Mouse (Mus musculus) cerebellum, postnatal 4 days (tissue): Measurements from ENCODE around the gene Ppfia3.

Source experiments
- DNase-seq, 2 experiments: peaks; one replicate each; pipeline ENCODE4 v3.0.0; 2022; ENCODE audit warnings: low spot score in 2 of 2, mixed read lengths in 1 of 2

Ppfia3 gene

DNA sequence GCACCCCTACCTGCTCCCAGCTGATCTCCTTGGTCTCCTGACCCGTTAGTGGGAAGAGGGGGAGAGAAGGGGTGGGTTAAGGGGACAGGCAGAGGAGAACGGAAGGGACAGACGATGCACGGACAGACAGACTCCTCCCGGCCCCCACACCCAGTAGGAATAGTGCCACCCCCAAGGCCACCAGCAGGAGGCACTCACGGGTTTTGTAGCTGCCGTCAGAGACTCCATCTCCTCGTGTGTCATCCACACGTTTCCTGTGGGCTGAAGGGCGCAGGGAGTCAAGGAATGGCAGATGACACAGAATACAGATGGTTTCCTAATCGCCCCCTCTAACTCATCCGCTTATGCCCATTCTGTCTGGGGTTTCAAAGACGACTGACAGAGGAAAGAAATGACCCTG is 23.3 kb downstream of the Ppfia3 start:
- no peak for DNase-seq

DNA sequence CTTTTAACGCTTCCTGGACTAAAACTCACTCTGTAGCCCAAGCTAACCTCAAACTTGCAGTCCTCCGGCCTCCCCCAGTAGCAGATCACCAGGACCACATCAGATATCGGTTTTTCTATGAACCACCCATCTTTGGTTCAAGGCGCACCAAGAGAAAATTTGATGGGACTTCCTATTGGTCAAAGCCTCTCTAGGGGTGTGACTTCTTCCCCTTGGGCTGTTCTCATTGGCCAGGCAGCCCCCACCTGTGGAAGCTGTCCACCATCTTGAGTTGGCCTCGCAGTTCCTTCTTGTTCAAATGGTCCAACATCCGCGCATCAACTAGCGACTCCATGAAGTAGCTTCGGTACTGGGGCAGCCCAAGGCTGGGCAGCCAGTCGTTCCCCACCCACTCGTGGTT is 24.7 kb downstream of the Ppfia3 start:
- DNase-seq, result no peak

DNA sequence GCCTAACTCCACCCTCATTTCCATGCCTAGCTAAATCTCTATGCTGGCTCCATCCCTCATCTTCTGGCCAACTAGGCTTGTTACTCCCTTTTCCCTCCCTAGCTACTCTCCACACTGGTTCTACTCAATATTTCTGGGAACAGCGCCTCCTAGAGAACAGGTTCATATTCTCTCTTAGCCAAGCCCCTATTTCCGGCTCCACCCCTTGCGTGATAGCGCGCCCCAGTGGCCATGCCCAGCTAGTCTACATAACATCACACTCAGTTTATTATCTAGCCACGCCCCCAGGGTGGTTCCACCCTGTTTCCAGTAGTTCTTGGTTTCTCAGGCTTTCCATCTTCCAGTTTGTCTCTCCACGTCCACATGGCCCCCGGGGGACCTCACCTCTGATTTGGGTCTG is 25.5 kb downstream of the Ppfia3 start:
- DNase-seq, result peak; percentile 55 to 84

DNA sequence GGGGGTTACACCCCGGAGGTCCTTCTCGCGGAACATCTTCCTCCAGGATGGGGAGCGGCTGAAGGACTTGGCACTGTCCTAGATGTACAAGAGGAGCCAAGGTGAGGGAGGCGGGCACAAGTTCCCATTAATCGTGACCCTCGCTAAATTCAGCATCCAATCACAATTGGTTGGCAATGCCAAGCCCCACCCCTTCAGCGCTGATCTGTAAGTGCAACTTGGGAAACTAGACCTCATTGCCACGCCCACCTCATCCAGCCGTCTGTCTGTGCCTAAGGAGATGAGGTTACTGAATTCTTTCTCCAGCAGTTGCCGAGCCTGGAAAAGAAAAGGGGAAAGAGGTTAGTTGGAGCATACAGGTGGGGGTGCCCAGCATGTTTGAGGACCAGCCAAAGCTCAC is 26.1 kb downstream of the Ppfia3 start:
- peak in 1 of 2 experiments; percentile 30 for DNase-seq

DNA sequence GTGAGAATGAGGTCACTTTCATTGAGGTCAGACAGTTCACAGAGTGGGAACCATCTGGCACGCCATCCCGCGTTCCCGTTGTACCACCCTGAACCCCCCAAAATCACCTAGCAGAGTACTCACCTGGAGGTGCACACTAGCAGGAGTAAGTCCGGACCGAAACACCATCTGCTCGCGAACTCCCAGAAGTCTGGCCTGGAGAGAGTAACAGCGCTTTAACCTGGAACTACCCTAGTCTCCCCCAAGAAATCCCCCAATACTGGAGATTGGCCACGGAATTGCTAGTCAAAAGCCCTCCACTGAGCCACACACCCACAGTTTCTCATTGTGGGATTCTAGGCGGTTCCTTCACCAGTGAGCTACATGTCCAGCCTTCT is 26.8 kb downstream of the Ppfia3 start:
- no peak for DNase-seq

DNA sequence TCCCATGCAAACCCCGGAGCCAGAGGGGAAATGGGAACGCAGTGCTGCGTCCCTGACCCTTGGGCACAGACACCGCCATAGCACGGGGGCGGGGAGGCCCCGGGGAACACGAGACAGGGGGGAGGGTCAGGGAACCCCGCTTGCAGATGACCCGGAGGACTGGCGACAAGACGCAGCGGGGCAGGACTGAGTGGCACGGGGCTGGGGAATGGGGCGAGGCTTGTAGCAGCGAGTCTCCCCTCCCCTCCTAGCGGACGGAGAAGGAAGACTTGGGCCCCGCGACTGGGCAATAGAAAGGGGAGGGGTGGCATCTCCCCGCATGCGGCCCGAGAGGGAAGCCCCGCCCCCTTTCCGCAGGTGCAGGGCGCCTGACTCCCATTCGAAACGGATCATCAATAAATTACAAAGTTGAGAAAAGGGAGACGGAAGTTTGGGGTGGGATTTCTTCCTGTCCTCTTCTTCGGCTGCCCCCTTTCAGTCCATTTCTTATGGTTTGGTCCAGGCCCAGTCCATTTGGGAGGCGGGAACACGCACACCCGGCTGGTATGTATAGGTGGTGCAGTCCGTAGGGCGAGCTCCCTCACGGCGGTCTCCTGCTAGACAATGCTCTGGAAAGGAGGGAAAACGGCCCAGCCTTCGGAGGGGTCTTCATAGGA is 27.3 kb downstream of the Ppfia3 start:
- DNase-seq, result peak in 1 of 2 experiments; percentile 72

DNA sequence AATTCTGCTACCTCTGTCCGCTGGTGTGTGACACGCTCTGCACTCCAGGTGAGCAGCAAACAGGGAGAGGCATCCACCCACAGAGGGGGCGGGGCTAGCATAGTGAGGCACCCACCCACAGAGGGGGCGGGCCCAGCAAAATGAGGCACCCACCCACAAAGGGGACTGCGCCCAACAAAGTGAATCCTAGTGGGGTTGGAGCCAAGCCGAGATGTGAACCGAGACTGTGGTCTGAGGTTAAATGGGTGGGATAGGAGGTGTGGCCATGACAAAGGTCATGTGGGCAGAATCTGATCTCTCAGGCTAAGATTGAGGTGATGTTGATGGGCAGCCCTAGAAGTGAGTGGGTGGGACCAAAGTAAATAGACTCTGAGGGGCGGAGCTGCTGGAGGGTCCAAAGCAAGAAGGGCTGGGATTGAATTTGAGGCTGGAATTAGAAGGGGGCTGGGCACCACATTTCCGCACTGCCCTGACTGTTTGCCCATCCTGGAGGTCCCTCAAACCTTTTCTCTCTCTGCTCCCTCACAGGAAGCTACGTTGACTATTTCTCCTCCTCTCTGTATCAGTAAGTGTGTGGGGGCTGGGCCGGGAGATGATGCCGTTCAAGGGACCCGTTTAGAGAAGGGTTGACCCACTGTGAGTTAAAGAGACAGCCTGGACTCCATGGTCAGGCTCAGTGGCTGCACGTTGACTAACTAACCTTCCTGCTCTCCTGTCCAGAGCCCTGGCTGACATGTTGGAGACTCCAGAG is 28.5 kb downstream of the Ppfia3 start:
- no peak for DNase-seq

DNA sequence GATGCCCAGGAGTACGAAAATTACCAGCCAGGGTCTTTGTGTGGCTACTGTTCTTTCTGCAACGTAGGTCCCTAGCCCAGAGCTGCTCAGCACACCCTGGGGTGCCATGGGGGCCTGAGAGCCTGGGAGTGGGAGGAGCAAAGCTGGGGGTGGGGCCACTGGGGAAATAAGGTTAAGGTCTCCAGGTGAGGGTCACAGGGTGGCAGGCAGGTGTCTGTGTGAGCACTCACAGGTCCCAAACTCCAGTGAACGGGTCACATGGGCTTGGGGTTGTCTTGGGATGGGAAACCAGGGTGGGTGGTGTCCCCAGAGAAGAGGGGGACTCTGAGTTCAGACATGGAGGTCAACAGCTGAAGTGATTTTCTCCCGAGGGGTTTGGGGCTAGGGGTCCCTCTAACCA is 29.4 kb downstream of the Ppfia3 start:
- no peak for DNase-seq

DNA sequence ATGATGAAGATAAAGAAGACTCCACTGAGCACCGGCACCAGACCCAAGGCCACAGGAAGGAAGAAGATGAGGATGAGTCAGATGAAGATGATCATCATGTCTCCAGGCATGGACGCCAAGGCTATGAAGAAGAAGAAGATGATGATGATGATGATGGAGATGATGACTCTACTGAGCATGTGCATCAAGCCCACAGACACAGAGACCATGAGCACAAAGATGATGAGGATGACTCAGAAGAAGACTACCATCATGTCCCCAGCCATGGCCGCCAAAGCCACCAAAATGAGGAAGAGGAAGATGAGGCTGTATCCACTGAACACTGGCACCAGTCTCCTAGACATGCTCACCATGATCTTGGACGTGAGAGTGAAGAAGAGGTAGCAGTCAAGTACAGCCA is 30.5 kb downstream of the Ppfia3 start:
- DNase-seq, result no peak

DNA sequence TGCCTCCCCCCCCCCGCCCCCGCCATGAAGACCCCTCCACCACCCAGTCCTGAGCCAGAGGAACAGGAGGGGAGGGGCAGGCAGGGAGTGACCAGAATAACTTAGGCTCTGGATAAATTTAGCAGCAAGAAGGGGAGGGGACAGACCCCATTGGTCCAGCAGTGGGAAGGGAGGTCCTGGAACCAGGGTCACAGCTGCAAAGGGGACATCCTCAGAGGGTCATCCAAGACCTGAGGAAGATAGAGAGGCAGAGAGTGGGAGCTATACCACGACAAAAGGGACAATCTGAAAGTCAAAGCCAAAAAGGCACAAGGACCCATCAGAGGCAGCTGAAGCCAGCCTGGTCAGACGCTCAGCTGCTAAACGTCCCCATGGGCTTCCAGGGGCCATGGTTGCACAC is 31.8 kb downstream of the Ppfia3 start, which contains the start of gene Hrc:
Gene Hrc, plus strand, starts transcription at position 235 of the 400 bp plus-strand sequence.
- no peak for DNase-seq

DNA sequence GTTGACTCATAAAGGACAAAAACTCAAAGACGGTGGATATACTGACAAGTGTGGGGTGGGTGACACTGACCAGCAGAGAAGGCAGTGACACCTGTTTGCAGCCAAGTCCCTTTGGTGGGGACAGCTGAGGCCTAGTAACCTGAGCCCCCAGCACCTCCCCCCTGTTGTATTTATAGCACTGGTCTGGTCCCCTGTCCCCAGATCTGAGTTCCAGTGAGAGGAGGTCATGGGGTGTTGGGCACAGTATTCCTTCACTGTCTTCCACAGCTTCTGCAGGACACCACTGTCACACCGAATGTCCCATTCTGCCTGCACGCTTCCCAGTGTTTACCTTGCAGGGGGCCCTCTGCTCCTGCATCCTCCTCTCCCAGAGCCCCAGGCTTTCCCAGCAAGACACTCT is 32.2 kb downstream of the Ppfia3 start:
- no peak for DNase-seq

DNA sequence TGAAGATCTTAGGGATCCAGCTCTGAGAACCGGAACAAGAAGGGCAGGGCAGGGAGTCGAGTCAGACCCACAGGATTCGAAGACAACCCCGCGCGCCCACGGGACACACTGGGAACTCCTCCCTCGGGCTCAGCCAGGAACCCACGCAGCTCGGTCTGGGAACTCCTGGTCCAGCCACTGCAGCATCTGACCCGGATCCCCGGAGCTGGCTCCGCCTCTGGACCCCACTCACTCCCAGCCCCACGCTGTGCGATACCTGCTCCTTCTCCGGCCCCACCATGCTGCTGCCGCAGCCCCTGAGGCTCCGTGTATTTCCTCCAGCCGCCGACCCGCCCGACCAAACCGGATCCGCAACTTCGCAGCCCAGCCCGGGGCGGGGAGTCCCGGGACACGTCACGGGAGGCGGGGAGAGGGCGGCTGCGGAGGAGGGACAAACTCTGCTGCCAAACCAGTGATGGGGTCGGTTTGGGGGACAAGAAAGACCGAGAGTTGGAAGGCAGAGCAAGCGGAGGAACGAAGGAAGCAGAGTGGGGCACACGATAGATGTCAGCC is 33.3 kb downstream of the Ppfia3 start, which contains the start of gene Trpm4:
Gene Trpm4, minus strand, starts transcription at position 350 of the 552 bp plus-strand sequence.
- peak; percentile 63 to 72 for DNase-seq

DNA sequence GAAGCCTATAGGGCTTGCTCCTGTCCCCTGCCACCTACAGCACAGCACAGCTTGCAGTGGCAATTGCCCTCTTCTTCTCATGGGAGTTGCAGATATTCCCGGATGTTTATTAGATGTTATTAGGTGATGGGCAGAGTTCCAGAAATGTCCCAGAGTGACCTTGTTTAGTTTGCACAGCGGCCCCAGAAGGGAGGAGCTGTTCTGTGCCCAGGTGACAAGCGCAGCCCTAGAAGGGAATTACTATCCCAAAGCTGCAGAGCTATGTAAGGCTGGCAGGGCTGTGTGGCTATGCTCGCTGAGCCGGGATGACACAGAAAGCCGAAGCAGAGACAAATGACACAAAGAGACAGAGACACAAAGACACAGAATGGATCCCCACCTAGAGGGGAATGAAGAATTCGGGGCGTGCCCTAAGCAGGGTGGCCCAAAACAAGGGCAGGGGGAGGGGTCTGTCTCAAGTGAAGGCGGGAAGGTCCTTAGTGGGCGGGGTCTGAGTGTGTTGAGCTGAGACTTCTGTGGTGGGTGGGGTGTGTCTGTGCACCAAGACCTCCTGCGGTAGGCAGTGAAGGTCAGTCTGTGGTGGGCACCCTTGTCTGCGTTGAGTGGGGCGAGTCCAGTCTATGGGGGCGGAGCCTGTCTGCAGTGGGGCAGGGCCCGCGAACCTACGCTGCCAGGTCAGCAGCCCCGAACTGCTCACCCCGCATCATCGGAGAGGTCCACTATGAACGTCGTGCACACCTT is 34.0 kb downstream of the Ppfia3 start:
- DNase-seq, result peak in 1 of 2 experiments; percentile 28

DNA sequence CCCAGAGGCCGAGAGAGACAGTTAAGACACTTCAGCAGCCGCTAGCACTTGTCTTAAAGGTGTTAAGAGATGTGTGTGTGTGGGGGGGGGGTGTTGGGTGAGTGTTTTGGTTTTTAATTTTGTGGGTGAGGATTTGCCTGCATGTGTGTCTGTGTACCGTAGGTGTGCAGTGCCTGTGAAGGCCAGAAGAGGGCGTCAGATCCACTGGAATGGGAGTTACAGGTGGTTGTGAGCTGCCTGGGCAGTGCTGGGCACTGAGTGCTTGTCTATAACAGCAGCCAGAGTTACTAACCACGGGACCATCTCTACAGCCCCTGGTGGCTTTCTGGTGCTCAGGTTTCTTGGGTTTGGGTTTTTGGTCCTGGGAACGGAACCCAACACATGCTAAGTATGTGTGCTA is 35.3 kb downstream of the Ppfia3 start:
- DNase-seq, result no peak

DNA sequence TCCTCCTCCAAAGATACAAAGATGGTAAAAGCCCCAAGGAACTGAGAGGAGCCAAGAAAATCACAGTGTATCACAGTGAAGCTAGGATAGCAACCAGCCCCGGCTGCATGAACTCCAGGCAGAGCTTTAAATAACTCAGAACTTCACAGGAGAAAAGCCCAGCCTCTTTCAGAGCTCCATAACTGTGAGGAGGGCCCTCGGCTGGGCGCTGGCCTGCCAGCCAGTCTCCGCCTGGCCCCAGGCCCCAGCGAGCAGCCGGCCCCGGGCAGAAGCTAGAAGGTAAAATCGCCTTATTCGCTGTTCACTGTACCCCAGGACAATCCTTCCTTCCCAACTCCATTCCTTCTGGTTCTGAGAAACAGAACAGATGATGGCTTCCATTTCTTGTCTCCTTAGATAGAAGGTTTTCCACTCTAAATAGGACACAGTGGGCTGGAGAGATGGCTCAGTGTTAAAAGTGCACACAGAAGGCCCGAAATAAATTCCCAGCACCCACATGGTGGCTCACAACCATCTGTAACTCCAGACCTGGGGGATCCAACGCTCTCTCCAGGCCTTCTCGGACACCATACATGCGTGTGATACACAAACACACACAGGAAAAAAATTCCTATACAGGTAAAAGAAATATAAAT is 37.9 kb downstream of the Ppfia3 start:
- no peak for DNase-seq

DNA sequence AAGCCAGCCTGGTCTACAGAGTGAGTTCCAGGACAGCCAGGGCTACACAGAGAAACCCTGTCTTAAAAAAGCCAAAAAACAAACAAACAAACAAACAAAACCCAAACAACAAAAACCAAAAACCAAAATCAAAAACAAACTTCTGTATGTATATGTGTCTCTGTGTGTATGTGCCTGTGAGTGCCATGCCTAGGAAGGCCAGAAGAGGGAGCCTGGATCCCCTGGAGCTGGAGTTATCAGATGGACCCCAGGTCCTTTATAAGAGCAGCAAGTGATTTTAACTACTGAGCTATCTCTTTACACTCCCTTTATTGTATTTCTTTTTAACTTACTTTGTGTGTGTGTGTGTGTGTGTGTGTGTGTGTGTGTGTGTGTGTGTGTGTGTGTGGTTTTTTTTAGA is 41.0 kb downstream of the Ppfia3 start:
- no peak for DNase-seq

DNA sequence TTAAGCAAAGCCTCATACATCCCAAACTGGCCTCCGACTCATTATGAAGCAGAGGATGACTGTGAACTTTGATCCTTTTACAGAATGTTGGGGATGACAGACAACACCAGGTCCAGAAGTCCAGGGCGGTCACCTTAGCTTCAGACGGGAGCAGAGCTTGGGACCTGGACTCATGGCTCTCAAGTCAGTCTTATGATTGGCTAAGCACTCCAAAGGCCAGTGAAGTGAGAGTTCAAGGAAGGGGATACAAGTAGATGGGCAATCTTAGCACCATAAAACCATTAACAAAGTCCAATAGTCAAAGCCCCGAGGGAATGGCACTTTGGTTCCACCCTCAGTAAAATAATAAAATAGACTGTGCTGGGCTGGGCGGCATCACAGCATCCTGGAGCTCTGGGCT is 43.8 kb downstream of the Ppfia3 start:
- no peak for DNase-seq

DNA sequence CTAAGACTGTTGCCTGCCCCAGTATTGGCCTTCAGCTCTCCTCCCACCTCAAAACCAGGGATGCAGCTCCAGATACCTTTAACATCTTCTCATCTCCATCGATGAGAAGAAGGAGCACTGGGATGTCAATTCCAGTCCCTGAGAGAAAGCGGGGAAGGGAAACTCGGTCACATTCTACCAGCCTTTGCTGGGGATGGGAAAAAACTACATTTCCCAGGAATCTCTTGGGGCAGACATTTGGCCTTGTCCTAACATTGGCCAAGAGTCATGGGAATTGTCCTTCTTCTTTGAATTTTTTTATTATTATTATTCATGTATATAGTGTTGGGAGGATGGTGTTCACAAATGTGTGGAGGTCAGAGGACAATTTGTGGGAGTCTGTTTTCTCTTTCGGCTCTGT is 44.6 kb downstream of the Ppfia3 start:
- DNase-seq, result no peak

DNA sequence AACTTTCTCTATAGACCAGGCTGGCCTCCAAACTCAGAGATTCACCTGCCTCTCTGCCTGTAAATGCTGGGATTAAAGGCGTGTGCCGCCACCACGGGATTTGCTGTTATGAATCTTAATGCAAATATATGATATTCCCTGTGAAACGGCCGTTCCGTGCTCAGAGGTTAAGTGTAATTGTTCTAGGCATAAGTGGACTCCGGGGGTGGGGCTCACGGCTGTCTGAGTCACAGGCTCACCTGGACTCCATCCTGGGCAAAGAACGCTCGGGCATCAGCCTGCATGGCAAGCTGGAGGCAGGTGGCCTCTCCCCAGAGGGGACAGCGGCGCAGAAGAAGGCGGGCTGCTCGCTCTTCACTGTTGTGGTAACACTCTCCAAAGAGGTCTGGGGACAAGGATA is 50.3 kb downstream of the Ppfia3 start:
- no peak for DNase-seq

DNA sequence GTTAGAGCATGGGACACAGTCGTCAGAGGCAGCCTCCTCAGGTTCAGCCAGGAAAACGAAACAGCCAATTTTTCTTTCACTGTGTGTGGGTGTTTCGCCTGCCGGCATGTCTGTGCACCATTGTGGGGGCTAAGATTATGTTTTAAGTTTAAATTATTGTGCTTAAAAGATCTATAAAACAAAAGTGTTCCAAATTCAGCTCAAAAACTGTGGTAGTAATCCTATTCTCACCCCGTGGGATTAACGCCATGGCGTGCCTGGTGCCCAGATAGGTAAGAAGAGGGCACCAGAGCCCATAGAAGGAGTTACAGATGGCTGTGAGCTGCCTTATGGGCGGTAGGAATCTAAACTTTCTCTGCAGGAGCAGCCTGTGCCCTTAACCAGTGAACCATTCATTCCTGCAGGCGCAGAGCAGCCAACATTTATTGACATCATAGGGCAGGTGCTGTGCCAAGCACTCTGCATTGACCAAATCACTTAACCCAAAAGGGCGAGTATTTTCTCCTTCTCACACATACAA is 51.6 kb downstream of the Ppfia3 start:
- DNase-seq, result no peak

DNA sequence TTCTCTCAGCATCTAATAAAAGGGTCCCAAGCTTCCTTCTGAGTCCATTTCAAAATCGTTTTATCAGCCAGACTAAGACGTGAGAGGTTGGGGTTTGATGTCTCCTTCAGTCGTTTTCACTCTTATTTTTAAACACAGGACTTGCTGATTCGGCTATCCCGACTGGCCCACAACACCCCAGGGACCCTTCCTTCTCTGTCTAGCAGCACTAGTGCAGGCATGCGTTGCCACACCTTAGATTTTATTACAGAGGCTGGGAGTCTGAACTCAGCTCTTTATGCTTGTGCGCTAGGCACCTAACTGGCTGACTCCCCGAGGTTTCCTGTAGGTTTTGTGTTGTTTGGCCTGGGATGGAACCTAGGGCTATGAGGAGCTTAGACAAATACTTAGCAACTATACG is 53.3 kb downstream of the Ppfia3 start:
- DNase-seq, result no peak
